Mouse (Mus musculus): ENCODE data around the gene Lrrc4. TPM values are rescaled to one million over a fixed set of nuclear protein-coding genes. Genes with fewer than 3 reads are reported as not detected.

The Lrrc4 gene
- polyA plus RNA-seq, 1 experiment from 2014 or later, result 6.7 TPM

GRCm38 (mm10) chr6:28697214-28697613 lies 134.3 kb downstream of the Lrrc4 start:
- no peak overlapping the region for H3K4me3 ChIP-seq (ENCODE audit: low read depth, low read length)
- no peaks in the 10 kb centered on the region for H3K9me3 ChIP-seq (replicated peaks; ENCODE audit: control insufficient read depth, low read length, poor library complexity, severe bottlenecking)
- ATAC-seq, result no peak
- no peaks in the 10 kb centered on the region for H3K27me3 ChIP-seq (ENCODE audit: control insufficient read depth, insufficient read depth, low read depth, low read length)
- H3K36me3 ChIP-seq (ENCODE audit: control insufficient read depth, insufficient read depth, low read length), result no peaks in the 10 kb centered on the region
- no peak overlapping the region for H3K9ac ChIP-seq (ENCODE audit: low read depth, low read length)
- 0 out of 2 replicates have a peak, but pooled peaks cover 2% of the 10 kb centered on the region for H3K4me1 ChIP-seq (ENCODE audit: control insufficient read depth, insufficient read depth, low read length)
- WGBS, result 85% methylated on average over 3 of the region's 3 CpGs
- no peak overlapping the region for H3K27ac ChIP-seq (ENCODE audit: low read length)
- no peak overlapping the region for H3K4me2 ChIP-seq (ENCODE audit: low read length)

- Histone ChIP-seq H3K9ac (ENCODE audit: low read depth, low read length) (no peak overlapping the region), H3K9me3 (replicated peaks; ENCODE audit: control insufficient read depth, low read length, poor library complexity, severe bottlenecking) (no peaks in the 10 kb centered on the region), H3K4me2 (ENCODE audit: low read length) (no peak overlapping the region), H3K4me1 (ENCODE audit: control insufficient read depth, insufficient read depth, low read length) (0 out of 2 replicates have a peak, but pooled peaks cover 2% of the 10 kb centered on the region), H3K27ac (ENCODE audit: low read length) (no peak overlapping the region; the same call in 1 of the 2 replicates), H3K4me3 (ENCODE audit: low read depth, low read length) (no peak overlapping the region), H3K27me3 (ENCODE audit: control insufficient read depth, insufficient read depth, low read depth, low read length) (no peaks in the 10 kb centered on the region), H3K36me3 (ENCODE audit: control insufficient read depth, insufficient read depth, low read length) (no peaks in the 10 kb centered on the region)
- ATAC-seq, result no peak
These were observed 138.9 kb downstream of the Lrrc4 start for GRCm38 (mm10) chr6:28692659-28693058.

- Histone ChIP-seq H3K9ac (ENCODE audit: low read depth, low read length) (no peak overlapping the region), H3K4me2 (ENCODE audit: low read length) (no peak overlapping the region), H3K27me3 (ENCODE audit: control insufficient read depth, insufficient read depth, low read depth, low read length) (no peaks in the 10 kb centered on the region), H3K9me3 (replicated peaks; ENCODE audit: control insufficient read depth, low read length, poor library complexity, severe bottlenecking) (no peaks in the 10 kb centered on the region), H3K4me1 (ENCODE audit: control insufficient read depth, insufficient read depth, low read length) (0 out of 2 replicates have a peak, but pooled peaks cover 4% of the 10 kb centered on the region), H3K4me3 (ENCODE audit: low read depth, low read length) (no peak overlapping the region), H3K27ac (ENCODE audit: low read length) (no peak overlapping the region), H3K36me3 (ENCODE audit: control insufficient read depth, insufficient read depth, low read length) (no peaks in the 10 kb centered on the region)
- no peak for ATAC-seq
- WGBS, result 93% methylated on average over 5 of the region's 5 CpGs
These were observed 143.8 kb downstream of the Lrrc4 start for GRCm38 (mm10) chr6:28687776-28688175.

- 0 out of 2 replicates have a peak, but pooled peaks cover 2% of the 10 kb centered on the region for H3K4me1 ChIP-seq (ENCODE audit: control insufficient read depth, insufficient read depth, low read length)
- no peaks in the 10 kb centered on the region for H3K9me3 ChIP-seq (replicated peaks; ENCODE audit: control insufficient read depth, low read length, poor library complexity, severe bottlenecking)
- no peak overlapping the region for H3K4me3 ChIP-seq (ENCODE audit: low read depth, low read length)
- H3K27me3 ChIP-seq (ENCODE audit: control insufficient read depth, insufficient read depth, low read depth, low read length), result no peaks in the 10 kb centered on the region
- no peak overlapping the region for H3K9ac ChIP-seq (ENCODE audit: low read depth, low read length)
- ATAC-seq, result no peak
- H3K4me2 ChIP-seq (ENCODE audit: low read length), result no peak overlapping the region
- no peak overlapping the region for H3K27ac ChIP-seq (ENCODE audit: low read length)
- H3K36me3 ChIP-seq (ENCODE audit: control insufficient read depth, insufficient read depth, low read length), result no peaks in the 10 kb centered on the region
- 69% methylated on average over 5 of the region's 5 CpGs for WGBS
These were observed 145.8 kb downstream of the Lrrc4 start for GRCm38 (mm10) chr6:28685745-28686144.

GRCm38 (mm10) chr6:28685052-28685451 lies 146.5 kb downstream of the Lrrc4 start:
- no peak overlapping the region for H3K9ac ChIP-seq (ENCODE audit: low read depth, low read length)
- 0 out of 2 replicates have a peak, but pooled peaks cover 2% of the 10 kb centered on the region for H3K4me1 ChIP-seq (ENCODE audit: control insufficient read depth, insufficient read depth, low read length)
- no peak overlapping the region for H3K4me2 ChIP-seq (ENCODE audit: low read length)
- no peaks in the 10 kb centered on the region for H3K36me3 ChIP-seq (ENCODE audit: control insufficient read depth, insufficient read depth, low read length)
- no peak for ATAC-seq
- no peak overlapping the region for H3K27ac ChIP-seq (ENCODE audit: low read length)
- no peak overlapping the region for H3K4me3 ChIP-seq (ENCODE audit: low read depth, low read length)
- 47% methylated on average over 3 of the region's 3 CpGs for WGBS
- no peaks in the 10 kb centered on the region for H3K27me3 ChIP-seq (ENCODE audit: control insufficient read depth, insufficient read depth, low read depth, low read length)
- H3K9me3 ChIP-seq (replicated peaks; ENCODE audit: control insufficient read depth, low read length, poor library complexity, severe bottlenecking), result no peaks in the 10 kb centered on the region

- no peaks in the 10 kb centered on the region for H3K9me3 ChIP-seq (replicated peaks; ENCODE audit: control insufficient read depth, low read length, poor library complexity, severe bottlenecking)
- no peaks in the 10 kb centered on the region for H3K36me3 ChIP-seq (ENCODE audit: control insufficient read depth, insufficient read depth, low read length)
- H3K4me1 ChIP-seq (ENCODE audit: control insufficient read depth, insufficient read depth, low read length), result 0 out of 2 replicates have a peak, but pooled peaks cover 2% of the 10 kb centered on the region
- H3K9ac ChIP-seq (ENCODE audit: low read depth, low read length), result no peak overlapping the region
- no peak overlapping the region for H3K27ac ChIP-seq (ENCODE audit: low read length)
- H3K4me3 ChIP-seq (ENCODE audit: low read depth, low read length), result no peak overlapping the region
- no peak overlapping the region for H3K4me2 ChIP-seq (ENCODE audit: low read length)
- WGBS, result 91% methylated on average over 8 of the region's 8 CpGs
- H3K27me3 ChIP-seq (ENCODE audit: control insufficient read depth, insufficient read depth, low read depth, low read length), result no peaks in the 10 kb centered on the region
- no peak for ATAC-seq
These were observed 149.8 kb downstream of the Lrrc4 start for GRCm38 (mm10) chr6:28681521-28682457.

GRCm38 (mm10) chr6:28680537-28680936 lies 151.0 kb downstream of the Lrrc4 start:
- Histone ChIP-seq H3K27ac (ENCODE audit: low read length) (no peak overlapping the region), H3K4me2 (ENCODE audit: low read length) (no peak overlapping the region), H3K4me1 (ENCODE audit: control insufficient read depth, insufficient read depth, low read length) (no peaks in the 10 kb centered on the region), H3K4me3 (ENCODE audit: low read depth, low read length) (no peak overlapping the region), H3K36me3 (ENCODE audit: control insufficient read depth, insufficient read depth, low read length) (no peaks in the 10 kb centered on the region), H3K9ac (ENCODE audit: low read depth, low read length) (no peak overlapping the region), H3K27me3 (ENCODE audit: control insufficient read depth, insufficient read depth, low read depth, low read length) (no peaks in the 10 kb centered on the region), H3K9me3 (replicated peaks; ENCODE audit: control insufficient read depth, low read length, poor library complexity, severe bottlenecking) (no peaks in the 10 kb centered on the region)
- ATAC-seq, result no peak
- 87% methylated on average over 4 of the region's 4 CpGs for WGBS

GRCm38 (mm10) chr6:28678896-28679295 lies 152.7 kb downstream of the Lrrc4 start:
- H3K4me3 ChIP-seq (ENCODE audit: low read depth, low read length), result no peak overlapping the region
- WGBS, result 93% methylated on average over 1 of the region's 1 CpGs
- H3K4me2 ChIP-seq (ENCODE audit: low read length), result no peak overlapping the region
- no peaks in the 10 kb centered on the region for H3K27me3 ChIP-seq (ENCODE audit: control insufficient read depth, insufficient read depth, low read depth, low read length)
- ATAC-seq, result no peak
- no peak overlapping the region for H3K9ac ChIP-seq (ENCODE audit: low read depth, low read length)
- no peaks in the 10 kb centered on the region for H3K36me3 ChIP-seq (ENCODE audit: control insufficient read depth, insufficient read depth, low read length)
- no peaks in the 10 kb centered on the region for H3K4me1 ChIP-seq (ENCODE audit: control insufficient read depth, insufficient read depth, low read length)
- no peak overlapping the region for H3K27ac ChIP-seq (ENCODE audit: low read length)
- no peaks in the 10 kb centered on the region for H3K9me3 ChIP-seq (replicated peaks; ENCODE audit: control insufficient read depth, low read length, poor library complexity, severe bottlenecking)

GRCm38 (mm10) chr6:28674686-28675085 lies 156.9 kb downstream of the Lrrc4 start:
- H3K36me3 ChIP-seq (ENCODE audit: control insufficient read depth, insufficient read depth, low read length), result no peaks in the 10 kb centered on the region
- H3K27me3 ChIP-seq (ENCODE audit: control insufficient read depth, insufficient read depth, low read depth, low read length), result no peaks in the 10 kb centered on the region
- H3K4me2 ChIP-seq (ENCODE audit: low read length), result no peak overlapping the region
- H3K9me3 ChIP-seq (replicated peaks; ENCODE audit: control insufficient read depth, low read length, poor library complexity, severe bottlenecking), result no peaks in the 10 kb centered on the region
- no peak overlapping the region for H3K27ac ChIP-seq (ENCODE audit: low read length)
- no peak overlapping the region for H3K9ac ChIP-seq (ENCODE audit: low read depth, low read length)
- 91% methylated on average over 1 of the region's 1 CpGs for WGBS
- 0 out of 2 replicates have a peak, but pooled peaks cover 2% of the 10 kb centered on the region for H3K4me1 ChIP-seq (ENCODE audit: control insufficient read depth, insufficient read depth, low read length)
- no peak overlapping the region for H3K4me3 ChIP-seq (ENCODE audit: low read depth, low read length)
- no peak for ATAC-seq

Data from midbrain, embryonic 16.5 days (tissue).